ENCODE assay signal across 8 mouse cellular contexts in the genomic region with DNA sequence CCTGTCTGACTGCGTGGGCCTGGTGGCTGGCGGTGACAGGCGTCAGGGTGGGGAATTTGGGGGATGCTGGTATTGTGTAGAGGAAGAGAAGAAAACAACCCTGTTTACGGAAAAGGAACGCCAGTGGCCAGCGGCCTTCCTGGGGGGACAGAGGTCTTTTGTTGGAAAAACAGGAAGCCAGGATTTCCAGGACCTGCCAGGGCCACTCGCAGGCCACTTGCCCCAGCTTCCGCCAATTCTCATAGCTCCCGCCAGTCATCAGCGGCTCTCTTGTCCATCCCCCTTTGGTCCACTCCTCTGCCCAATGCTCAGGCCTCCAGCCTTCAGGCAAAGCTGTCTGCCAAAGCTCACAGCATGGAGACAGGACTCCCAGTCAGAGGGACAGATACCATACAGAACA. TPM values are rescaled to one million over a fixed set of nuclear protein-coding genes. Genes with fewer than 3 reads are reported as not detected.
DNase-seq lines count a peak whose midpoint lies in the region; ATAC-seq and TF ChIP-seq lines count a peak whose summit lies in the region.

No protein-coding gene starts in this region.

- no peaks in the 10 kb centered on the region for H3K9me3 ChIP-seq in liver, embryonic 12.5 days (replicated peaks)
- H3K9me3 ChIP-seq in embryonic facial prominence, embryonic 13.5 days: no peaks in the 10 kb centered on the region
- no peaks in the 10 kb centered on the region for H3K9me3 ChIP-seq in hindbrain, embryonic 15.5 days

- H3K4me2 ChIP-seq in liver, embryonic 12.5 days: no peak overlapping the region
- 0 out of 2 replicates have a peak overlapping the region, but pooled peaks have one; percentile 11 for H3K4me2 ChIP-seq in embryonic facial prominence, embryonic 13.5 days
- no peak overlapping the region for H3K4me2 ChIP-seq in hindbrain, embryonic 15.5 days

- TF ChIP-seq POLR2A in liver, adult 2 months (IDR thresholded peaks at IDR 0.05; ENCODE audit: extremely low read depth, insufficient read depth, low read length): no peak

- peaks cover 35% of the 10 kb centered on the region for H3K27me3 ChIP-seq in liver, embryonic 12.5 days (replicated peaks)
- H3K27me3 ChIP-seq in embryonic facial prominence, embryonic 13.5 days: no peaks in the 10 kb centered on the region; the same call in 1 of the 2 replicates
- no peaks in the 10 kb centered on the region for H3K27me3 ChIP-seq in hindbrain, embryonic 15.5 days
- H3K27me3 ChIP-seq in liver, adult 2 months (ENCODE audit: control insufficient read depth, insufficient read depth, low read length): no peaks in the 10 kb centered on the region

- no peak for TF ChIP-seq CTCF in liver, adult 2 months (IDR thresholded peaks at IDR 0.05; ENCODE audit: low read depth, low read length)

- H3K79me2 ChIP-seq in liver, adult 2 months (ENCODE audit: control insufficient read depth, insufficient read depth, low read length): no peaks in the 10 kb centered on the region

- no peak overlapping the region for H3K9ac ChIP-seq in liver, embryonic 12.5 days
- H3K9ac ChIP-seq in embryonic facial prominence, embryonic 13.5 days: no peak overlapping the region
- no peak overlapping the region for H3K9ac ChIP-seq in hindbrain, embryonic 15.5 days
- H3K9ac ChIP-seq in liver, adult 2 months (ENCODE audit: low read depth, low read length): no peak overlapping the region; the same call in 1 of the 2 replicates

- H3K36me3 ChIP-seq in liver, embryonic 12.5 days: no peaks in the 10 kb centered on the region
- H3K36me3 ChIP-seq in embryonic facial prominence, embryonic 13.5 days: no peaks in the 10 kb centered on the region
- no peaks in the 10 kb centered on the region for H3K36me3 ChIP-seq in hindbrain, embryonic 15.5 days
- no peaks in the 10 kb centered on the region for H3K36me3 ChIP-seq in liver, adult 2 months (ENCODE audit: control insufficient read depth, insufficient read depth, low read length)

- H3K4me1 ChIP-seq in liver, embryonic 12.5 days: peaks cover 25% of the 10 kb centered on the region
- peaks cover 32% of the 10 kb centered on the region for H3K4me1 ChIP-seq in embryonic facial prominence, embryonic 13.5 days
- peaks cover 31% of the 10 kb centered on the region for H3K4me1 ChIP-seq in hindbrain, embryonic 15.5 days (replicated peaks)
- peaks cover 9% of the 10 kb centered on the region for H3K4me1 ChIP-seq in liver, adult 2 months (ENCODE audit: control insufficient read depth, insufficient read depth, low read length)

- H3K27ac ChIP-seq in liver, embryonic 12.5 days: no peak overlapping the region
- peak overlapping the region; percentile 75 for H3K27ac ChIP-seq in embryonic facial prominence, embryonic 13.5 days
- H3K27ac ChIP-seq in hindbrain, embryonic 15.5 days (replicated peaks): peak overlapping the region; percentile 58; the same call in 1 of the 2 replicates
- peak overlapping the region; percentile 69 for H3K27ac ChIP-seq in liver, adult 2 months (replicated peaks; ENCODE audit: insufficient read depth, low read depth, low read length)

- H3K4me3 ChIP-seq in liver, embryonic 12.5 days: no peak overlapping the region
- no peak overlapping the region for H3K4me3 ChIP-seq in embryonic facial prominence, embryonic 13.5 days
- no peak overlapping the region for H3K4me3 ChIP-seq in hindbrain, embryonic 15.5 days
- no peak overlapping the region for H3K4me3 ChIP-seq in liver, adult 2 months (ENCODE audit: insufficient read depth, low read depth, low read length)

- WGBS in liver, embryonic 12.5 days (ENCODE audit: insufficient replicate concordance): 59% methylated on average over 10 of the region's 10 CpGs
- WGBS in embryonic facial prominence, embryonic 13.5 days: 37% methylated on average over 10 of the region's 10 CpGs
- 64% methylated on average over 10 of the region's 10 CpGs for WGBS in hindbrain, embryonic 15.5 days
- WGBS in liver, adult 2 months: 78% methylated on average over 10 of the region's 10 CpGs

- ATAC-seq in liver, embryonic 12.5 days: no peak
- no peak for ATAC-seq in embryonic facial prominence, embryonic 13.5 days (ENCODE audit: insufficient number of reproducible peaks, insufficient read depth, low FRiP score, low TSS enrichment, low read depth)
- no peak for ATAC-seq in hindbrain, embryonic 15.5 days (ENCODE audit: low FRiP score, low read depth)
- no peak for ATAC-seq in megakaryocyte progenitor cell, adult 5-6 weeks (replicated peaks; ENCODE audit: poor library complexity)

- peak; percentile 36 for DNase-seq in liver
- no peak for DNase-seq in liver, adult 2 months (ENCODE audit: extremely low read depth, low read depth, low spot score)
- DNase-seq in thymus, postnatal 4 days: no peak
- no peak for DNase-seq in layer of hippocampus, postnatal 25 days (ENCODE audit: extremely low spot score in 1 of 2, low spot score in 1 of 2)

RNA-seq across cellular contexts. Expression of a gene that starts 20.7 kb away (rescaled TPM):
- 61.1 and 68.6 TPM in 2 replicates for polyA plus RNA-seq in liver, embryonic 12.5 days (2016; fragmentation: Nextera tagmentation; extraction: Ambion mirVana)
- polyA plus RNA-seq in embryonic facial prominence, embryonic 13.5 days (2015; fragmentation: Nextera tagmentation; extraction: Ambion mirVana): 74.7 and 87.3 TPM in 2 replicates
- 63.2 and 66.0 TPM in 2 replicates for polyA plus RNA-seq in hindbrain, embryonic 15.5 days (2015; fragmentation: Nextera tagmentation; extraction: Ambion mirVana)
- total RNA-seq in liver, adult 2 months (2014; rRNA removed): 51.4 and 70.2 TPM in 2 replicates
- 32.6 and 32.9 TPM in 2 replicates for polyA plus RNA-seq in liver, adult 2 months (2012; rRNA removed)
- total RNA-seq in megakaryocyte progenitor cell, adult 5-6 weeks (2015): 65.2 and 68.1 TPM in 2 replicates
- 117 and 124 TPM in 2 replicates for total RNA-seq in megakaryocyte progenitor cell, adult 5-6 weeks (2017)
- 10 to 100 TPM; 18.0 to 28.1 TPM for total RNA-seq in layer of hippocampus, postnatal 25 days (2021)

RNA-seq across cellular contexts. Expression of a gene that starts 21.0 kb away (rescaled TPM):
- 6.9 and 7.6 TPM in 2 replicates for polyA plus RNA-seq in liver, embryonic 12.5 days (2016; fragmentation: Nextera tagmentation; extraction: Ambion mirVana)
- 11.2 and 12.2 TPM in 2 replicates for polyA plus RNA-seq in embryonic facial prominence, embryonic 13.5 days (2015; fragmentation: Nextera tagmentation; extraction: Ambion mirVana)
- 8.1 and 9.2 TPM in 2 replicates for polyA plus RNA-seq in hindbrain, embryonic 15.5 days (2015; fragmentation: Nextera tagmentation; extraction: Ambion mirVana)
- 4.9 and 5.8 TPM in 2 replicates for total RNA-seq in liver, adult 2 months (2014; rRNA removed)
- polyA plus RNA-seq in liver, adult 2 months (2012; rRNA removed): 9.4 and 14.4 TPM in 2 replicates
- 10.9 and 18.2 TPM in 2 replicates for total RNA-seq in megakaryocyte progenitor cell, adult 5-6 weeks (2015)
- total RNA-seq in megakaryocyte progenitor cell, adult 5-6 weeks (2017): 7.9 and 10.3 TPM in 2 replicates
- 10 to 100 TPM; 12.7 to 16.9 TPM for total RNA-seq in layer of hippocampus, postnatal 25 days (2021)

RNA-seq across cellular contexts. Expression of a gene that starts 21.9 kb away (rescaled TPM):
- 22.5 and 23.5 TPM in 2 replicates for polyA plus RNA-seq in liver, embryonic 12.5 days (2016; fragmentation: Nextera tagmentation; extraction: Ambion mirVana)
- 48.7 and 52.9 TPM in 2 replicates for polyA plus RNA-seq in embryonic facial prominence, embryonic 13.5 days (2015; fragmentation: Nextera tagmentation; extraction: Ambion mirVana)
- 69.2 and 69.3 TPM in 2 replicates for polyA plus RNA-seq in hindbrain, embryonic 15.5 days (2015; fragmentation: Nextera tagmentation; extraction: Ambion mirVana)
- 59.7 and 68.3 TPM in 2 replicates for total RNA-seq in liver, adult 2 months (2014; rRNA removed)
- polyA plus RNA-seq in liver, adult 2 months (2012; rRNA removed): 17.7 and 31.2 TPM in 2 replicates
- total RNA-seq in megakaryocyte progenitor cell, adult 5-6 weeks (2015): 11.0 and 18.0 TPM in 2 replicates
- 11.1 and 14.3 TPM in 2 replicates for total RNA-seq in megakaryocyte progenitor cell, adult 5-6 weeks (2017)
- total RNA-seq in layer of hippocampus, postnatal 25 days (2021): 10 to 100 TPM; 30.3 to 38.9 TPM
